Mouse (Mus musculus) adrenal gland, postnatal 4 days (tissue): Measurements from ENCODE around the gene Rgs8. TPM values are rescaled to one million over a fixed set of nuclear protein-coding genes. Genes with fewer than 3 reads are reported as not detected.

Experiments used
- DNase-seq, 2 experiments: peaks; one replicate each; pipeline ENCODE4 v3.0.0; 2021 to 2022; ENCODE audit warnings: low spot score in 2 of 2, mixed read lengths in 2 of 2
- total RNA-seq, 2 experiments: library from RNA; stranded (reverse); gene quantifications; 2 replicates each; pipeline ENCODE4 v1.2.3; 2021

Gene Rgs8
- total RNA-seq, 2 experiments from 2014 or later = 0.48 to 0.65 TPM

DNA sequence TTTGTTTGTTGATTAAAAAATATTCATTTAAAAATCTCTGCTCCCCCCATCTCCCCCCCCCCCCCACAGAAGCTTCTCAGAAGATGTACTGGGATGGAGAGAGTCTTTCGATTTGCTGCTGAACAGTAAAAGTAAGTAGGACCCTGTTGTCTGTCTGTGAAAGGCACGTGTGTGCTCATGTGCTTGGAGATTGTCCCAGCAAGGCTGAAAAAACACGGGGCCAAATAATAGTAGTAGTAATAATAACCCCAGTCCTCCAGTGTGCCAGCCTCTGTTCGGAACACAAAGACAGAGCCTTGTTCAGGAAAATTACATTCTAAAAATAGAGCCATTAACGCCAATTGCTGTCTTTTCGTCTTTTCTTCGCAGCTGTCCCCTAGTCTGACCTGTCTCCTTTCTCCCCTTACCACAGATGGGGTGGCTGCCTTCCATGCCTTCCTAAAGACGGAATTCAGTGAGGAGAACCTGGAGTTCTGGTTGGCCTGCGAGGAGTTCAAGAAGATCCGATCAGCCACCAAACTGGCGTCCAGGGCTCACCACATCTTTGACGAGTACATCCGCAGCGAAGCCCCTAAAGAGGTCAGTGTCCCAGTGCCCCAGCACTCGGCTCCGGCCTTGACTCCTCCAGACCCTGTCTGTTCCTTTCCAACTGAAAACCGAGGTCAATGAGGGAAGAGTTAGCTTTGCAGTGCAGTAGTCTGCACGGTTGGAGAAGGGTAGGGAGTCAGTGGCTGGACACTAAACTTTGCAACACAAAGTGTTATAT lies 88.9 kb downstream of the Rgs8 start:
- no peak for DNase-seq

DNA sequence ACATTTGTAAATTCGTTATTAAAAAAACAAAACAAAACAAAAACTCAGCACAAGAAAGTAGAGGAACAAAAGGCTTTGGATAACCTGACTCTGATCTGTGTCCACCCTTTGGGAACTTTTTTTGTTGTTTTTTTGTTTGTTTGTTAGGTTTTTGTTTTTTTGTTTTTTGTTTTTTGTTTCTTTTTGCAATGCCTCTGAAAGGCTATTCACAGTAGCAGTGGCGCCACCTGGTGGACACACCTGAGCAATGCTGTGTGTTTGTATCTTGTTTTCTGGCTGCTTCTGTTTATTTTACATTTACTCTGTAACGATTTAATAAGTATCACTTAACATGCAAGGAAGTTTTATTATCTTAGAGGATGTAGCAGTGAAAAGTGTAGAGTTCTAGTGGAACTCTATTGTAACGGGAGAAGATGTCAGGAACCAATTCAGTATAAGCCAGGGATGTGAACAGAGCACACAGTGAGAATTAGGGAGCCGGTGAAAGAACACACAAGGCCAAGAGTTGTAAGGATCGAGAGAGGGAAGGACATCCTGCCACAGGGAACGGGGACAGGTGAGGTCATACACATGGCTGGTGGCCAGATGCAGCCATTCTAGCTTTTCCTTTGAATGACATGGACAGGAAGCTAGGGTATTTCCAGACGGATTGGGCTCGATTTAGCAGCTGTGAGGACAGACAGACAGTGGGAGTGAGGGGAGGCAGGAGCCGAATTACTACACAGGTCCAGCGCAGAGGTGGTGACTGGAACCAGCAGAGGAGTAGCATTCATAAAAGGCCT lies 89.7 kb downstream of the Rgs8 start:
- peak; percentile 53 to 58 for DNase-seq

DNA sequence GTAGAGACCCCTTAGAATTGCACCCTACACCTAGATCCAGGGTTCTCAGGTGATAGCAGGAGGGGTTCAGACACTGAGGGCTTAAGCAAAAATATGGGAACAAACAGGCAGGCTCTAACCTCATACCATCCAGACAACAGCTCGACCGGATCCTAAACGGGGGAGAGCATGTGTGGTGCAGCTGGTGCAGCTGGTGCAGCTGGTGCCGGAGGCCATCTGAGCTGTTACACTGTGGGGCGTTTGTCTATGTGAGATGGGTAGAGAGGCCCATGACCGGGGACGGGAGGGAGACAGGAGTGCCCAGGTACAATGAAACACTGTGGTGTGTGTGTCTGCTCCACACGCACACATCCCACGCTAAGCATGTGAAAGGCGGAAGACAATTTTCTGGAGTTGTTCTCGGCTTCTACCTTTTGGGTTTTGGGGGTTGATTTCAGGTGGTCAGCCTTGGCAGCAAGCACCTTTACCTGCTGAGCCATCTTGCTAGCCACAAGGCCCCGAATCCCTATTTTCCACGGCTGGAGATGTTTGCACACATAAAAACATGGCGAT lies 93.4 kb downstream of the Rgs8 start:
- DNase-seq = no peak

DNA sequence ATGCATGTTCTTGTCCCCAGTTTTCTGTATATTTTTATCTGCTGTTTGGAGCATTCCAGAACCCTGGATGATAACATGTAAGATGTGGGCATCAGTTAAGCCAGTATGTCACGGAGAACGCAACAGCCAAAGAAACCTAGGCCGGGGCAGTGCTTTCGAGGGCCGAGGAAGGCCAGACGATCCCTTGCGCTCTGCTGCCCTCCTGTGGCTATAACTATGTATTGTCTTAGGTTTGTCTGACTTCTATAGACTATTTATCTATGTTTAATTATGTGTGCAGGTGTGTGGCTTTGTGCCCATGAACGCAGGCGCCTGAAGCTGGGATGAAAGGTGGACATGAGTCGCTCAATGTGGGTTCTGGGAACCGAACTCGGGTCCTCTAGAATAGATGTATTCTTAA lies 93.9 kb downstream of the Rgs8 start:
- DNase-seq = peak in 1 of 2 experiments; percentile 44

DNA sequence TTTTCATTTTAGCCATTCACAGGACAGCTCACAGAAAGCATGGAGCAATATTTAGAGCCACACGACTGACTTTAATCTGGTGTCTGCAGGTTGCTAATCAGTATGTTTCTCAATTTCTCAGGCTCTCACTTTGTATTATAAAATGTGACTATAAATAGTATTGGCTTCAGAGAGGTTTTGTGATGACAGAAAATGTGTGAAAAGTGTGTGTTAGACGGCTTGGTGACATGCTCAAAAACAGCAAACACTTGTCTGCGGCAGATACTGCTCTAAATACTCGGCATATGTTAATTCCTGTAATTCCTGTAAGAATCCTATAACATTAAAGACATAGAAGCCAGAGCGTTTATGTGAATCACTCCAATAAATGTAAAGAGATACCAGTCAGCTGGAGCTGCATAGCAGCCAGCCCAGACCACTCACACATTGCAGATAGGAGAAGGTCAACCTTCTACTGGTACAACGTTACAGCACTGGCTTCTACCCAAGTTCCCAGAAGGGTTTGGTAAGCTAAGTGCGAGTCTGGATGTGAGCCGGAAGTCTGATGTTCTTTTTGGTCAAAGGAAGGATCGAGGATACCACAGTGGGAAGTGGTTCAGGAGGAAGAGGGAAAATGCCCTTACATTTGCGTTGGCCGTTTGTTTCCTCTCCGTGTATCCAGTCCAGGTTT lies 95.2 kb downstream of the Rgs8 start:
- no peak for DNase-seq

DNA sequence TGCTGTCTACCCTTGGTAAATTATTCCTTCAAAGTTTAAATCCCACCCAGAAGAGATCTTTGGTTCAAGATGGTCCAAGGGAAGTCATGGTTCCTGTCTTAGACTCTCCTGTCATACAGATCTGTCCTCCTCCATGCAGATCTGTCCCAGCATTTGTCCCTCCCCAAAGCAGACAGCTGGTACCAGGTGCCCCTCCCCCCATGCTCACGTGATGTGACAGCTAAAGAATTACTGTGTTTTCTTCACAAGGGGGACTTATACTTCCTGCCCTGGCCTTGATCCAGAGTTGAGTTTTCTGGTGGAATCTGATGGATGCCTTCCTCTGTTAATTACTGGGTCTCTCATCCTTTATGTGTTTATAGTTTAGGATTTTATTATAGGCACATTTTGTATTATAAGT lies 95.7 kb downstream of the Rgs8 start:
- peak in 1 of 2 experiments; percentile 58 for DNase-seq

DNA sequence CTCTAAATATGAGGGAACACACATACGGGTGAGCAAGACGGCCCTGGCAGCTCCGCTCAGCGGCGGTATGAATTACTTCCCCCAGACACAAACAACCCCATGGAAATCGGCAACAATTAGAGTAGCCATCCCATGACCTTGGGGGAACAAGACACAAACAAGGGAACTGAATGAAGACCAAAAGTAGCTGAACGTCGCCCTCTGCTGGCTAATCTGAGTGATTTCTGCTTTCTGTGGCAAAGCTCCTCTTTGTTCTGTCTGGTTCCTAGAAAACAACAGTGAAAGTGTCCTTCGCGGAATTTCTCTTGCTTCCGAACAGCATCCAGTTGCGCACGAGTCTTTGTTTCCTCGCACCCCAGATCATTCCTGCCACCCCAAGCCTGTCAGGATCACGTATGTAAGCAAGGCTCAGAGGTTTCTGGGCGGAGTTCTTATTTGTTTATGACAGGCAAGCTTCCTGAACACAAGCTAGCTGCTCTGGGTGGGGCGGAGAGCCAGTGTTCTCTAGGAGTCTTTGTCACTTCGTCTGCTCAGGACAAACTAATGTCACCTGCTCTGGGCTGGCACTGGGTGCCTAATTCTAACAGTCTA lies 96.5 kb downstream of the Rgs8 start, which contains the start of gene Rnasel:
Gene Rnasel (plus strand): TSS at position 216 of the 591 bp plus-strand sequence.
- peak in 1 of 2 experiments; percentile 63 for DNase-seq

Other genes starting within 250 kb of the Rgs8 start
- gene Shcbp1l, start 227.9 kb upstream of the Rgs8 start, total RNA-seq = 1 to 10 TPM in 1 of 2 experiments, under 1 TPM in 1; 0.67 to 1.2 TPM
- gene Dhx9, start 165.4 kb upstream of the Rgs8 start, total RNA-seq = 100 to 1,000 TPM; 158 to 176 TPM
- gene Npl, start 103.0 kb upstream of the Rgs8 start, total RNA-seq = 10 to 100 TPM in 1 of 2 experiments, 1 to 10 TPM in 1; 6.3 to 11.6 TPM
- gene Rgs16, start 87.3 kb downstream of the Rgs8 start, total RNA-seq = 10 to 100 TPM in 1 of 2 experiments, 1 to 10 TPM in 1; 8.6 to 11.6 TPM
- gene Rnasel, start 96.4 kb downstream of the Rgs8 start, total RNA-seq = 10 to 100 TPM; 30.0 to 32.7 TPM
- gene Rgsl1, start 191.1 kb downstream of the Rgs8 start, total RNA-seq = under 1 TPM in 1 of 2 experiments, not detected in 1; 0.11 TPM
- not detected for gene Teddm1b, start 221.3 kb downstream of the Rgs8 start, total RNA-seq
- not detected for gene Teddm1a, start 238.7 kb downstream of the Rgs8 start, total RNA-seq
- gene Glul, start 246.9 kb downstream of the Rgs8 start, total RNA-seq = 100 to 1,000 TPM; 455 to 494 TPM
- gene Teddm2, start 247.2 kb downstream of the Rgs8 start, total RNA-seq = 1 to 10 TPM; 1.0 to 1.4 TPM